Mouse (Mus musculus) embryonic facial prominence, embryonic 14.5 days (tissue): Measurements from ENCODE around the gene Cnih1. TPM values are rescaled to one million over a fixed set of nuclear protein-coding genes. Genes with fewer than 3 reads are reported as not detected.
A peak's percentile ranks its signal among the peaks of the same experiment; 100 is the strongest.

Source experiments
- ATAC-seq: fragments of 200-750 bp; cut with Nextera tagmentation; 2 replicates; pipeline ENCODE4 v1.8.0; 2017; ENCODE audit warnings: low read depth, moderate number of reproducible peaks, moderate TSS enrichment
- DNase-seq: peaks from one replicate; pipeline ENCODE4 v3.0.0-alpha.2; 2015; ENCODE audit warnings: low spot score
- H3K27ac ChIP-seq: fragments of 300-500 bp; sonication (generic); replicated peaks from 2 replicates; pipeline ENCODE4 v1.5.1; 2014; ENCODE audit warnings: low read depth, mild to moderate bottlenecking, low read length, moderate library complexity
- H3K27me3 ChIP-seq: fragments of 300-500 bp; sonication (generic); replicated peaks from 2 replicates; pipeline ENCODE4 v1.6.1; 2014; ENCODE audit warnings: low read length; ENCODE audit not compliant: control insufficient read depth, insufficient read depth
- H3K36me3 ChIP-seq: fragments of 300-500 bp; sonication (generic); 2 replicates; pipeline ENCODE4 v1.6.1; 2014; ENCODE audit warnings: low read length, mixed read lengths; ENCODE audit not compliant: control insufficient read depth, insufficient read depth
- H3K4me1 ChIP-seq: fragments of 300-500 bp; sonication (generic); 2 replicates; pipeline ENCODE4 v1.6.1; 2014; ENCODE audit warnings: antibody characterized with exemption, low read length; ENCODE audit not compliant: control insufficient read depth, insufficient read depth
- H3K4me2 ChIP-seq: fragments of 300-500 bp; sonication (generic); 2 replicates; pipeline ENCODE4 v1.6.1; 2014; ENCODE audit warnings: low read depth, mild to moderate bottlenecking, low read length, moderate library complexity, mixed read lengths
- H3K4me3 ChIP-seq: fragments of 300-500 bp; sonication (generic); 2 replicates; pipeline ENCODE4 v1.5.1; 2014; ENCODE audit warnings: low read depth, mild to moderate bottlenecking, low read length
- H3K9ac ChIP-seq: fragments of 300-500 bp; sonication (generic); 2 replicates; pipeline ENCODE4 v1.6.1; 2014; ENCODE audit warnings: low read depth, mild to moderate bottlenecking, low read length, moderate library complexity, mixed read lengths
- H3K9me3 ChIP-seq: fragments of 300-500 bp; sonication (generic); 2 replicates; pipeline ENCODE4 v1.6.1; 2016; ENCODE audit warnings: low read length; ENCODE audit not compliant: control insufficient read depth
- WGBS: fragments of 180-500 bp; shearing (Covaris S2); extraction: QIAGEN DNeasy Blood & Tissue Kit; methylation state at CpG from one replicate; pipeline ENCODE4 v1.1.7; 2014; 5-methylcytosine and 5-hydroxymethylcytosine counted together
- polyA plus RNA-seq: library from polyadenylated mRNA; unstranded; fragments of >200 nt; fragmentation: Nextera tagmentation; extraction: Ambion mirVana; gene quantifications from 2 replicates; pipeline ENCODE4 v1.2.1, GENCODE M21; 2014

Cnih1 gene
- polyA plus RNA-seq = 214 and 219 TPM in 2 replicates

DNA sequence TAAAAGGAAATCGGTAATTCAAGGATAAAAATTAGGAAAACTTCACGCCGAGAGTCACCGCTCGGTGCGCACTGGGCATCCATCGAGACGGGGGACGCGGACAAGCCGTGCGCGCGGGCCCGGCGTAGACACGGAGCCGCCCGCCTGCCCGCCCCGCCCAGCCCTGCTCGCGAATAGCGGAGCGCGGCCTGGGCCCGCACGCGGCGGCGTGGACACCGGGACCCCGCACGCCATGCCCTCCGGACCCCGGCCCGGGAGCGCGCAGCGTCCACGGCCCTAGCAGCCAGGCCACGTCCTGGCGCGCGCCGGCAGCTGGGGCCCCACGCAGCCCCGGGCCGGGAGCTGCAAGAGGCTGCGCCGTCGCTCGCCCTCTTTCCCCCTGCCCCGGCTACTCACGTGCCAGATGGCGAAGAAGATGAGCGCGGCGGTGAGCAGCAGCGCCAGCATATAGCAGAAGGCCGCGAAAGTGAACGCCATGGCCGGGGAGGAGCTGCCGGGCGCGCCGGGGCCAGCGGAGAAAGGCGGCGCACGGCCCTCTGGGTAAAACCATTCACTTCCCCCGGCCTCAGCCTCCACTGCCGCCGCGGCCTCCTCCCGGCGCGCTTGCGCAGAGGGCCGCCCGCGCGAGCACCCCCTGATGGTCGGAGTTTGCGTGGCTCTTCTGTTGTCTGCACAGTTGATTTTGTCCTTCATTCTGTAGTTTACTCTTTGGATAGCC lies at the start of gene Cnih1:
Gene Cnih1 (minus strand): TSS at position 625 of the 718 bp plus-strand sequence.
- Histone ChIP-seq H3K4me2 (peak within 1 kb of the TSS; percentile 81), H3K27me3 (no peaks in the 10 kb centered on the region), H3K4me3 (peak within 1 kb of the TSS; percentile 97), H3K9ac (peak within 1 kb of the TSS; percentile 98), H3K27ac (peak within 1 kb of the TSS; percentile 99), H3K4me1 (peaks cover 16% of the 10 kb centered on the region), H3K9me3 (no peaks in the 10 kb centered on the region), H3K36me3 (peaks cover 12% of the 10 kb centered on the region)
- peak; percentile 96 for DNase-seq
- peak; percentile 97 for ATAC-seq
- under 1% methylated on average over 54 of the region's 86 CpGs for WGBS

DNA sequence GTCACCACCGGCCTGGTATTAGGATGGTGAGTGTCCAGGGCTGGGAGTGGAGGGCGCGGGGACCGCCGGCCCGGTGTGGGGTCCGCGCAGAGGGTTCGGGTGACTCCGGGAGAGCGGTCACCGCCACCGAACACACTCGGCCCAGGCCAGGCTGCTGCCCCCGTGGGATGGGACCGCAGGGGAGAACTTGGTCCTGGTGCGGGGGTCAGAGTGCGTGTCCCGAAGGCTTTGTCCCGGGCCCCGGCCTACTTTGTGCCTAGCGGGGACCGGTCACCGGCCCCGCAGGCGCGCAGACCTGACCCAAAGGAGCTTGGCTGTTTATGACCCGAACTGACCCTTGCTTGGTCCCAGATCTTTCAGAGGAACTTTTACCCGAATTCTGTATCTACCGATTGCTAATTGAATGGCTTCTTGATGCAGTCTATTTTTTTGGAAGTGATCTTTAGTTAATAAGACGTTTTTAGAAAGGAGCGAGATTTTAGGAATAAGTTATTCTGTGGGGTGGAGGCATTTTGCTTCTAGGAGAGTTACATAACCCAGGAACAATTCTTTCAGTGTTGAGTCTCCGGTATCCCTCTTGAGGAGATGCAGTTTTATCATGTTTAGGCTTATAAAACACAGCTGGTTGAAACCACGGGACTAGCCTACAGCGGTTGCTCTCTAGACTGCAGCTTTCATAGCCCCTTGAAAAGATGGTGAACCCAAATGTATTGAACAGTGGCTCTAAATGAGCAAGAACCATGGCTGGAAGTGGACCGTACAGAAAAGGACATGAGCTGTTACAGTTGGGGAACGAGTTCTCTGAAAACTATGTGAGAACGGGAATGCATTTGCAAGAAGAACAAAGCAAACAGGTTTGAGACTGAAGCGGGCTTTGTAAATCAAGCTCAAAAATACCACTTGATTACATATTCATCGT lies 44.4 kb upstream of the Cnih1 start:
- no peaks in the 10 kb centered on the region for H3K36me3 ChIP-seq
- no peaks in the 10 kb centered on the region for H3K9me3 ChIP-seq
- peak; percentile 70 for ATAC-seq
- WGBS = 8% methylated on average over 31 of the region's 40 CpGs
- peak overlapping the region; percentile 76 for H3K4me3 ChIP-seq
- H3K27me3 ChIP-seq = no peaks in the 10 kb centered on the region
- DNase-seq = peak; percentile 44
- peak overlapping the region; percentile 84 for H3K4me2 ChIP-seq
- 0 out of 2 replicates have a peak, but pooled peaks cover 6% of the 10 kb centered on the region for H3K4me1 ChIP-seq
- no peak overlapping the region for H3K27ac ChIP-seq
- H3K9ac ChIP-seq = peak overlapping the region; percentile 77

DNA sequence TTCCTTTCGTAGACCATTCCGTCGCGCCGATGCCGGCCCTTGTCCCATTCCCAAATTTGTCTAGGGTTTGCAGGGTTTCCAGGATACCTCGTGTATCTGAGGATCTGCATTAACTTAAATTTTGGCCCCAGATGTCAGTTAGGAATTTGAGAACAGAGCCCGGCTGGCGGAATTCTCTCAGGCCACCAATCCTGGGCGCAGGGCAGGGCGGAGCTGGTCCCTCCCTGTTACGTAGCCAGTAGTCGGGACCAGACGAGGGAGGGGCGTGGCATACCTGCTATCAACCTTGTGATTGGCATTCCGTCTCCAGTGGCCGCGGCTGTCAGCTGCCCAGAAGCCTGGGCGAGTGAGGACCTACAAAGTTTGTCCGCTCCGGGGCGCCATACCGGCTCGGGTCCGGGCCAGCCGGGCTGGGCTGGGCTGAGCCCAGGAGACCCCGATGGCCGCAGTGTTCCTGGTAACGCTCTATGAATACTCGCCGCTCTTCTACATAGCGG lies 43.7 kb upstream of the Cnih1 start, which contains the start of gene Cgrrf1:
Gene Cgrrf1 (plus strand): TSS at position 289 of the 497 bp plus-strand sequence.
- peak within 1 kb of the TSS; percentile 77 for H3K9ac ChIP-seq
- ATAC-seq = peak; percentile 98
- DNase-seq = peak; percentile 98
- H3K27ac ChIP-seq = peak within 1 kb of the TSS; percentile 57
- H3K36me3 ChIP-seq = no peaks in the 10 kb centered on the region
- peak within 1 kb of the TSS; percentile 84 for H3K4me2 ChIP-seq
- WGBS = 1% methylated on average over 23 of the region's 32 CpGs
- H3K9me3 ChIP-seq = no peaks in the 10 kb centered on the region
- 0 out of 2 replicates have a peak, but pooled peaks cover 6% of the 10 kb centered on the region for H3K4me1 ChIP-seq
- H3K4me3 ChIP-seq = peak within 1 kb of the TSS; percentile 76
- no peaks in the 10 kb centered on the region for H3K27me3 ChIP-seq

GRCm38 (mm10) chr14:46831295-46831694 lies 43.1 kb upstream of the Cnih1 start:
- ATAC-seq (no peak), DNase-seq (no peak)
- Histone ChIP-seq H3K9ac (peak overlapping the region; percentile 77), H3K4me3 (peak overlapping the region; percentile 76), H3K9me3 (no peaks in the 10 kb centered on the region), H3K4me2 (peak overlapping the region; percentile 84), H3K36me3 (no peaks in the 10 kb centered on the region), H3K27me3 (no peaks in the 10 kb centered on the region), H3K27ac (peak overlapping the region; percentile 57), H3K4me1 (0 out of 2 replicates have a peak, but pooled peaks cover 6% of the 10 kb centered on the region)
- 8% methylated on average over 4 of the region's 4 CpGs for WGBS

DNA sequence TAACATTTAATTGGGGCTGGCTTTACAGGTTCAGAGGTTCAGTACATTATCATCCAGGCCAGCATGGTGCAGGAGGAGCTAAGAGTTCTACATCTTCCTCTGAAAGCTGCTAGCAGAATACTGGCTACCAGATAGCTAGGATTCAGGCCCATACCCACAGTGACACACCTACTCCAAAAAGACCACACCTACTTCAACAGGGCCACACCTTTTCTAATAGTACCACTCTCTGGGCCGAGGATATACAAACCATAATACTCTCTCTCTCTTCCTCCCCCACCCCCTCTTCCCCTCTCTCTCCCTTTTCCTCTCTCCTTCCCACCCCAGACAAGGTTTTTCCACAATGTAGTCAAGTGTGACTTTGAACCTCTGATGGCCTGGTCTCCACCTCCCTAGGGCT lies 39.2 kb upstream of the Cnih1 start:
- DNase-seq (no peak), ATAC-seq (no peak)
- no peaks in the 10 kb centered on the region for H3K36me3 ChIP-seq
- no peak overlapping the region for H3K4me3 ChIP-seq
- no peaks in the 10 kb centered on the region for H3K4me1 ChIP-seq
- 0 out of 2 replicates have a peak, but pooled peaks cover 4% of the 10 kb centered on the region for H3K27me3 ChIP-seq
- H3K27ac ChIP-seq = no peak overlapping the region
- H3K9me3 ChIP-seq = no peaks in the 10 kb centered on the region
- no peak overlapping the region for H3K9ac ChIP-seq
- H3K4me2 ChIP-seq = no peak overlapping the region
- WGBS = 50% methylated on average over 1 of the region's 1 CpGs

DNA sequence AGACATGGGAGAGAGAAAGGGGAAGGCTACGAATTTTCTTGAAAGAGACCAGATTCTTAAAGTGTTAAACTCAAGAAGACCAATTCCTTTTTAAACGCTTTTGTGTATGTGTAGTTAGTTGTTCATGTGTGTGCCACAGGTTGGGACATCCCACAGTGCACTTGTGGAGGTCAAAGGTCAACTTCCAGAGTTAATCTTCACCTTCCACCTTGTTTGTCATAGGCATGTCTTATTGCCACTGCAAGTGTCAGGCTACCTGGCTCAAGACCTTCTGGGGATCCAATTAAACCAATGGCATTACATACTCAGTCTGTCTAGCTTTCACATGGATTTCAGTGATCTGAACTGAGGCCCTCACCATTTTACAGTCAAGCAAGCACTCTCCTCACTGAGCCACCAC lies 35.8 kb upstream of the Cnih1 start:
- 74% methylated on average over 2 of the region's 2 CpGs for WGBS

GRCm38 (mm10) chr14:46821873-46822716 lies 33.9 kb upstream of the Cnih1 start, which contains the start of gene Gmfb:
Gene Gmfb (minus strand): TSS chr14:46822242.
- peaks cover 13% of the 10 kb centered on the region for H3K4me1 ChIP-seq
- H3K27me3 ChIP-seq = 0 out of 2 replicates have a peak, but pooled peaks cover 4% of the 10 kb centered on the region
- H3K9me3 ChIP-seq = no peaks in the 10 kb centered on the region
- H3K4me3 ChIP-seq = peak within 1 kb of the TSS; percentile 81
- 0 out of 2 replicates have a peak, but pooled peaks cover 5% of the 10 kb centered on the region for H3K36me3 ChIP-seq
- H3K27ac ChIP-seq = peak within 1 kb of the TSS; percentile 91
- ATAC-seq (peak; percentile 97), DNase-seq (peak; percentile 96)
- H3K9ac ChIP-seq = peak within 1 kb of the TSS; percentile 90
- WGBS = 1% methylated on average over 62 of the region's 65 CpGs
- H3K4me2 ChIP-seq = peak within 1 kb of the TSS; percentile 91

More for the DNA sequence above, 35.8 kb upstream of the Cnih1 start:
- no peak for DNase-seq
- H3K4me2 ChIP-seq = no peak overlapping the region
- no peak overlapping the region for H3K4me3 ChIP-seq
- ATAC-seq = no peak
- no peaks in the 10 kb centered on the region for H3K9me3 ChIP-seq
- 0 out of 2 replicates have a peak, but pooled peaks cover 4% of the 10 kb centered on the region for H3K27me3 ChIP-seq
- no peaks in the 10 kb centered on the region for H3K36me3 ChIP-seq
- H3K27ac ChIP-seq = no peak overlapping the region
- no peak overlapping the region for H3K9ac ChIP-seq
- peaks cover 13% of the 10 kb centered on the region for H3K4me1 ChIP-seq
